Mouse (Mus musculus) kidney, adult 9 months (tissue): ENCODE results near the gene Tldc1.

Experiments used
- DNase-seq: peaks from one replicate; pipeline ENCODE4 v3.0.0; 2022

Gene Tldc1

DNA sequence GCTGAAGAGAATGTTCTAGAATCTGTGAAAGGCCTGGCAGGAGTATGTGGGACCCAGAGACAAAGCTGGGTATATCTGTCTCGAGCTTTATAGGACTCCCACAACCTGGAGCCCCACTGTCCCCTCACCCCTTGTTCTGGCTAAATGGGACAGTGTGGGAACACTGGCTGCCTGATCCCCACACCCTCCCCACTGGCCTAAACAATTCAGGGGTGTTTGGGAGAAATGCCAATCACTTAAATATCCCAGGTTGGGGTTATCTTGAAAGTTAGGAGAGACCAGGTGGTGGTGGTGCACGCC is 20.7 kb upstream of the Tldc1 start:
- no peak for DNase-seq

DNA sequence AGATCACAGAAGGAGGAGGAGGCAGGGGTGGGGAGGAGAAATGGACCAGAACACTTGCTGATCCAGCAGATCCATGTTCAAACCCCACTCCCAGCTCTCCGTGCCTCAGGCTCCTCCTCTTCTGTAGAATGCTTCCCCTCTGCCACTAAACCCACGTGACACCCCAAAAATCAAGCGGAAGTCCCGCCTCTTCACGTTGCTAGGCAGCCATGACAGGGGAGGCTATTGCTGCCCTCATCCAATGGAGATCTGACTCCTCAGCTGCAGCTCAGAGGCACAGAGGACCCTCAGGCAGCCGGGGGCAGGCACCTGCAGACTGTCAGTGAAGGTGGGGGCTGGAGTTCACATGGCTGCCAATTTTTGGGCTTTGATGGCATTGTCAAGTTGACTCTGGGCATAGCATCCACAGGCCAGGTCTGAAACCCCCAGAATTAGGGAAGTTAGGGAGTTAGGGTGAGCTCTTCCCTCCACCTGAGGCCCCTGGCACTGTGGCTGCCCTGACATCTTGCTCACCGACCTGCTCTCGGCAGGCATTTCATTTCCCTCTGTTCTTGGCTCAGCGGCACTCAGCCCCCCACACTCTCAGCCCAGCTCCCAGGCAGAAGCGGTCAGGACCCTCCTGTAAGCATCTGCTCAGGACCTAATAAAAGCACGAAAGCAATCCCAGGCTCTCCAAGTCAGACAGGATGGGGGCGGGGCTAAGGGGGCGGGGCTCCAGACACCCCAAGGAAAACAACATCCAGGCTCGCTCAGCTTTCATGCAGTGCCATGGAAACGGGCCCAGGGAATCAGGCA is 20.2 kb upstream of the Tldc1 start:
- DNase-seq, result peak; percentile 68

DNA sequence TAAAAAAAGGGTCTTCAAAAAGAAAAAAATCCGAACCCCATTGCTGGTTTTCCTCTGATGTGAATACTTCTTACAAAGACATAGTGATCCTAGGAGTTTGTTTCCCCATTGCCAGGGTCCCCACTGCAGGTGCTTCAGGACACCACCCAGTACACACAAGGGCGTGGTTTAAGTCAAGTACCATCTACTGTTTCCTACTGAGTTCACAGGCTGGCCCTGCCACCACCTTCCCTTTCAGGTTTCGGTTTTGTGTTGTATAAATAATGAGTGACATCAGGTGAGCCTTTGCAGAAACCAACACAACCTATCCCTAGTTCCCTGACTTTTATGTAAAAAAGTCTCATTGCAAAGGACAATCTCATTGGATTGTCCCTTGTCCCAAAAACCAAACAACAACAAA is 17.4 kb upstream of the Tldc1 start:
- DNase-seq, result no peak

DNA sequence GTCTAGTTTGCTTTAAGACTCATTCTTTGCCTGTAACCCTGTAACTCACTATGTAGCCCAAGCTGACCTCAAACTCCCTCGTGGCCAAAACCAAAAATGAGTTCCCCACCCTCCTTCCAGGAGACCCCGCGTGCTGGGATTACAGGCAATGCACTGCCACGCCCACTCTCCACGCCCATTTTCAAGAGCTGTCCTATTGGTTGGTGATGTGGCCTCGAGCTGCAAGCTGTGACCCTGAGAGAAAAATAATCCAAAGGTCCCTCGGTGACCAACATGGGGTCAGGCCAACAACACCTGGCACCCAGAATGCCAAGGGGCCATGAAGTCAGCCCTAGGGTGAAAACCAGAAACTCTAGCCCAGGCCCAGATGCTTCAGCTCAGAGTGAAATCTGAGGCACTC is 16.5 kb upstream of the Tldc1 start:
- no peak for DNase-seq

DNA sequence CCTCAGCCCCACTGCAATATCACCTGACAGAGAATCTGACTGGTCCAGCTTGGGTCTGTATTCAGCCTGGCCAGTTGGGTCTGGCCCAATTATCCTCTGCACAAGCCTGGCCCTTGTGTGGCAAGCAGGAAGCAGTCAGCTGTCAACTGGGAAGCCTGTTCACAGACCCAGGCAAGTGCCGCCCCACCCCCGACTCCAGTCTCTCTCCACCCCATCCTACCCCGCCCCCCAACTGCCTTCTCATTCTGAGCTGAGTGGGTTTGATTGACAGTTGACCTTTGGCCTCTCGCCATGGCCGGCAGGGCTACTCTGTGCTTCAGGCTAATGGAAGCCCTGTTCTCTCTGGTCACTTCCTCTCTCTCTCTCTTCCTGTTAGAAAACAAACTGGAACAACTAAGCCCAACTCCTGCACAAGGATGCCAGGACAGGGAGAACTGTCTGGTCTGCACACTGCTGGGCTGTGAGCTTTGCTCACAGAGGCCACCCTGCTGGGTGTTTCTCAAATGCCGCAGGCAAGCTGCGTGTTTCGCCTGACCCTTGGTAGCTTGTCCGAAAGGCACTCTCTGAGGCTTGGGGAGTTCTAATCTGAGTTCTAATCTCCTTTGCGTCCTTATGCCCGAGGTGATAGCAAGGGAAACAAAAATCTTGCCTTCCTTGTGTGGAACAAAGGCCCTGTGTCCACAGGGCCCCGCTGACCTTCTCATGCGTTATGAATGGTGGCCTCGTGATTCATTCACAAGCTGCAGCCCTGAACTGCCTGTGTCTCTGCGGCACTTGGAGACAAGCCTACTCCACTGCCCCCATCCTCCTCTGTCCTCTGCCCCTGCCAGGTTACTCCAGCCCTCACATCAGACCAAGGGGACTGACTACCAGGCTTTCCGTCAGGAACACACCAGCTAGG is 13.8 kb upstream of the Tldc1 start:
- DNase-seq, result peak; percentile 63

DNA sequence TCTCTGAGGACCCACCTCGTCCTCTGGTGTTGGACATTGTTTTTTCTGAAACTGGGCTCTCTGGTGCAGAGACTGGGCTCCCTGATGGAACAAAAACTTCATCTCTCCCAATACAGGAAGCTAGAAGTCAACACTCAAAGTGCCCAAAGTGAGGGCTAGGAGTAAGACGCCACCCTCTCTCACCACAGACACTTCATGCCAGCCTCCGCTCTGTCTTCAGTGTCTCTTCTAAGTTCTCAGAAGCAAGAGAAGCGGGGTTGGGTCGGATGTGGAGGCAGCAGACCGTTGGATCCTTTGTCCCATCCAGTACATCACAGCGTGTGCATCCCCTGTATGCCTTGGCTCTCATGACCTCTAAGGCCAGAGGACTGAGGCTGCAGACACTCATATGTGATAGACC is 11.4 kb upstream of the Tldc1 start:
- no peak for DNase-seq

DNA sequence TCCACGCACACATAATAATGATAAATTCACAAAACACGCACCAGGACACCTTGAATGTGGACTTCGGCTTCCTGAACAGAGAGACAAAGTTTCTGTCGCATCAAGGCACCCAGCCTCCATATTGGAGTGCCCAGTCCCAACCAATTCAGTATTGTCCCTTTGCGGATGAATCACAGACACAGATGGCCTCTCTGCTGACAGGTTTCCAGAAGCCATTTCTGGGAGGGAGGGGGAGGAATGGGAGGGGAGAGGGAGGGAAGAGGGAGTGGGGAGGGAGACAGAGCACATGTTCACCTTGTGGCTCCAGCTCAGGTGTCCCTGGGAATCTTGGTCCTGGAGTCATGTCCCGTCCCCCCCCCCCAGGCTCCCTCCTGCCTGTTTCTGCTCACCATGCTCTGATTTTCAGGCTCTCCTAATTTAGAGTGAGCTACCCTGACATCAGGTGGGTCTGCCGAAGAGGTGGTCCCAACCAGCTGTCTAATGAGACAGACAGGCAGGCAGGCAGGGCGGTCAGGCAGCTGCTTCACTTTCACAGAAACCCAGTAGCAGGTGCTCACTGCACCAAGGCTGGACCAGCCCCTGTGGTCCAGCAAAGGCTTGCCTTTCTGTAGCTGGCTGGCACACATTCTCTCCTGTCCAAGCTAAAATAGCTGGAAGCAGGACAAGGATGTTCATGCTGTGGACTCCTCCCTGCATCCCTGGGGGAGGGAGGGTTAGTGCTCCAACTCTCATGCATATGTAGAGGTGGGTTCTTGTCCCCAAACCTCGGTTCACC is 10.6 kb upstream of the Tldc1 start:
- DNase-seq, result no peak

DNA sequence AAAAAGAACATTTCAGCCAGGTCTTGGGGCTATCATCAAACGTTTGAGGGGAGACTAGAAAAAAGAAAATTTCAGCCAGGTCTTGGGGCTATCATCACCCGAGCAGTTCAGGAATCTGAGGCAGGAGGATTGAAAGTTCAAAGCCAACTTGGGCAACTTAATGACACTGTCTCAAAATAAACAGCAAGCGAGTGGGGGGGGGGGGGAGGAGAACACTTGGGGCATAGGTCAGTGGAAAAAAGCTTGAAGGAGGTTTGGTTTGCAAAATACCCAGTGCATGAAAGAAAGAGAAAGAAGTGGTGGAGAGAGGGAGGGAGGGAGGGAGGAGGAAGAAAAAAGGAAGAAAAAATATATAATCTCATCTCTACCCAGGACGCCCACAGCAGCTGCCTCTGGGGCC is 9.1 kb upstream of the Tldc1 start:
- no peak for DNase-seq

DNA sequence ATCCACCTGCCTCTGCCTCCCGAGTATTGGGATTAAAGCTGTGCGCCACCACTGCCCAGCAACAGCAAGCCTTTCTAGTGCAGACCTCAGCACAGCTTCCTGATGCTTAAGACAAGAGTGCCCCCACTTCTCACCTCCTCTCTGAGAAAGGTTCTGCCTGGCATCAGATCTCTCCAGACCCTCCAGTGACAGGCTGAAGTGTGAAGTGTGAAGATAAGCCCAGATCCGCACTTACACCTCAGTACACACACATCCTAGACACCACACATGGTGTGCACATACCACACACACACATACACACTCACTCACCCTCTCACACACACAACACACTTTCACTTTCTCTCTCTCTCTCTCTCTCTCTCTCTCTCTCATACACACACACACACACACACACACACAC is 8.7 kb upstream of the Tldc1 start:
- DNase-seq, result no peak

DNA sequence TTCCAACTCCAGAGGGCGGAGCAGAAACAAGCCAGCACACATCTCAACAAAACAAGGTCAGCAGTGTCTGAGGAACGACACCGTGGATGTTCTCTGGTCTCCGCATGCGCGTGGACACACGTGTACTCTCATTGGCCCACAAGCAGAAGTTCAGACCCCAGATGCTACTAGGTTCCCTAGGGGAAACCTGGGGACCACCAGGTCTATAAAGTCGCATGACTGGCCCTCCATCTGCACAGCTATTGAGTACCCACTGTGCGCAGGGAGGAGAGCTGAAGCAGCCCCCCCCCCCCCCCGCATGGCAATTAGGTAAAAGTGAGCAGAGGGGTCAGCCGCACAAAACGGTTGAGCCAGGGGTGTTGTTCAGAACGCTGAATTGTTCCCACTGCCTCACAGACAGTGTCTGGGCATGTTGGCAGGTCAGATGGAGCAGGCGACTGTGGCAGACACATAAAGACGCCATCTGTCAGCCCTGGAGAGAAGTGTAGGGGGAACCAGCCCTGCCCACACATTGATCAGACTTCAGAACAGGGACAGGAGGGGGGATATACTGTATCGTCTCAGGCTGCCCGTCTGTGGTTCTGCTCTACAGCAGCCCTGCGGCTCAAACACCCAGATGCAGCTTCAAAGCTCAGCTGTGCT is 7.7 kb upstream of the Tldc1 start:
- no peak for DNase-seq

DNA sequence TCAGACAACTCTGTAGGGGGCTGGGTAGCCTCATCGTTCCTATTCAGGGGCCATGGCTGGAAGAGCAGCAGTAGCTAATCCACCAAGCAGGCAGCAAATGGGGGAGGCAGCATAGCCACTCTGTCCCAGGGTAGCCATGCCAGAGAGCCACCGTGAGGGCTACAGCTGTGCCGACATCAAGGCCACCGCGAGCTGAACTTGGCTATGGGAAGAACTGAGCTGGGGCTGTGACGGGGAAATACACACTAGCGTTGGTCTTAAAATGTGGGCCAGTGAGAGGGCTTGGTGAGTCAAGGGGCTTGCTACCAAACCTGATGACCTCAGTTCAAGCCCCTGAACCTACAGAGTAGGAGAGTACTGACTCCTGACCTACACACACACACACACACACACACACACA is 6.5 kb upstream of the Tldc1 start:
- no peak for DNase-seq

DNA sequence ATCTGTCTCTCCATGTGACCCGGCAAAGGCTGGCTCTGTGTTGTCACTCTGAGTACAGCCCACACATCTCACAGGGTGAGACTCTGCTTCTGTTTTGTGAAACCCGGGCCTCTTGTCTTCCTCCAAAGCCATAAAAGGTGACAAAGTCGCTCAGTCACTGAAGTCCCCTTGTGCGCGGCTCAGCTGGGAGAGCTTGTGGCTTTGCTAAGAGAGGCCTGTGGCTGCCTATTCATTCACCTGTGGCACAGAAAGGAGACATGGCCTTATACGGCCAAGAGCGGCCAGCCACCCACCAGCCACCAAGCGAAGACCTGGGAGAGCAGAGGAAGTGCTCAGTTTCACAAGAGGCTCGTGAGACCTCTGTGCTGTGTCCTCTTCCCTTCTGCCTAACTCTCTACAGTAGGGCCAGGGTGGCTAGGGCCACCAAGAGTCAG is 5.9 kb upstream of the Tldc1 start:
- DNase-seq, result no peak

DNA sequence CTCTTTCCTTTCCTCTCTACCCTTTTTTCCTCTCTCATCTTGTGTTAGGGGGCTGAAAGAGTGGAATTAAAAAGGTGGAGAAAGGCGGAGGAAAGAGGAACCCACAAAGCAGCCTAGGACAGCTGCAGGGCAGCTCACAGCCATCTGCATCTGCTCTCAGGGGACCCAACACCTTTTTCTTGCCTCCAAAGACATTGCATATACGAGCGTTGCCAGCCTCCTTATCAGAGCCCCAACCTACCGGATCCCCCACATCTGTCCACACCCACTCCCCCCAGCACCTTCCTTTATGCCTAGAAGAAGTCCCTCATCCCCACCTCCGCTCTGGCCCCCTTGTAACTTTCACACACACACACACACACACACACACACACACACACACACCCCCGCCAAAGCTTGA is 5.4 kb upstream of the Tldc1 start:
- no peak for DNase-seq

DNA sequence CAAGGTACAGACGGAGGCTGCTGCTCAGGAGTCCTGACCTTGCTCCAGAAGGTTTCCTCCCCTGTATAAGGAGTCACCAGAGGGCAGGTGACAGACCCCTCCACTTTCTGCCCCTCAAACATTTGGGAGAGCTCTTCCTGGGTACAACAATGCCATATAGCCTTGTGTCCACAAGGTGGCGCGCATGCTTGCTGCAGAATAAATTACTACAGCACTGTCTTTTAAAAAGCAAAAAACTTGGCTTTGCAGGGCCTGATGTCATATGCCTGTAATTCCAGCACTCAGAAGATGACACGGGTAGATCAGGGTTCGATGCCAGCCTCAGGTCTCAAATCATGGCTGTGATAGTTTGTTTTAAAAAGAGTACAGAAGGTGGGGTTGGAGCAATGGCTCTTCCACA is 4.5 kb upstream of the Tldc1 start:
- DNase-seq, result peak; percentile 79

DNA sequence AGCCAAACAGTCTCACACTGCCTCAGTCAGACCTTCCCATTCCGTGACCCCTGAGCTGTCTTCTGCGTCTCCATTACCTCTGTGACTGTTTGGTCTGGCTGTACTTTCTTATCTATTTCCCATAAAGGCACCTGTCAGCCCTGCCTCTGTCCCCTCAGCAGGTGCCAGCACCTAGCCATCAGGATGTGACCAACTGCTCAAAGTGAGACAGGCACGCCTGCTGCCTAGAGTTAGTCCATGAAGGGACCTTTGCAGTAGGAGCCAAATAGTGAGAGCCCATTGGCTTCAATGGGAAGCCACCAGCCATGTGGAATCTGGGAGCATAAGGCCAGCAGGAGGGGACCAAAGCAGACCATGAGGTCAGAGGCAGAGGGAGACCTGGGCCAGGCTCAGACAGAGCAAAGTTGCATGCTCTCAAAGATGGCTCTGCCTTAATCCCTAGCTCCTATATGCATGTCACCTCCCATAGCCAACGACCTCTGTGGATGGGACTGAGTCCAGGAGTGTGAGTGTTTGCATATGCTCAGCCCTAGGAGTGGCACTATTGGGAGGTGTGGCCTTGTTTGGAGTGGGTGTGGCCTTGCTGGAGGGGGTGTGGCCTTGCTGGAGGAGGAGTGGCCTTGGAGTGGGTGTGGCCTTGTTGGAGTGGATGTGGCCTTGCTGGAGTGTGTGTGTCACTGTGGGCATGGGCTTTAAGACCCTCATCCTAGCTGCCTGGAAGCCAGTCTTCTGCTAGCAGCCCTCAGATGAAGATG is 3.0 kb upstream of the Tldc1 start:
- DNase-seq, result peak; percentile 51

DNA sequence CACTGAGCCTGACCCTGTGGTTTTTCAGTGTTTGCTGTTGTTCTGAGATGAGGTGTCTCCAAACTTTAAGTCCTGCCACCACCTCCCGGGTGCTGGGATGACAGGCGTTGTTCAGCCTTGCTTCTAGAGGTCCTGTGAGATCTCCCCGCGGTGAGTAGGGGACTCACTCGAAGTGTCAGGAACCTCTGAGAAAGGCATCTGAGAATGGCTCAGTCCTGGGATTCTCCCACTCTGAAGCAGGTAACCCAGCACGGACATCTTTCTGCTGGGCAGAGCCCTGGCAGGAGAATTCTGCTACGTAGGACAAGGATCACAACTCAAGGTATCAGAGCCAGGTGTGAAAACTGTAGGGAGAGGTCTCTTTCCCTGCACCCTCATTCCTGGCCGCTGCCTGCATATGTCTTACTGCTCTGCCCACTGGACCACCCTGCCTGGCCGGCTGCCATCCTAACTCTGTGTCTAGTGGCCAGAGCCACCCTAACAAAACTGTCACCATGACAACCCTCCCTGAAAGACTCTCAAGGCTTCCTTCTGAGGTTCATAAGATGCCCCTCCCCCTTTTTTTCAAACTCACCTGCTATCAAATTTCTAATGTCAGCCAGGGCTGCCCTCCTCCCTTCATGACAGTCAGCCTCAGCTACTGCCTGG is 2.3 kb upstream of the Tldc1 start:
- no peak for DNase-seq

DNA sequence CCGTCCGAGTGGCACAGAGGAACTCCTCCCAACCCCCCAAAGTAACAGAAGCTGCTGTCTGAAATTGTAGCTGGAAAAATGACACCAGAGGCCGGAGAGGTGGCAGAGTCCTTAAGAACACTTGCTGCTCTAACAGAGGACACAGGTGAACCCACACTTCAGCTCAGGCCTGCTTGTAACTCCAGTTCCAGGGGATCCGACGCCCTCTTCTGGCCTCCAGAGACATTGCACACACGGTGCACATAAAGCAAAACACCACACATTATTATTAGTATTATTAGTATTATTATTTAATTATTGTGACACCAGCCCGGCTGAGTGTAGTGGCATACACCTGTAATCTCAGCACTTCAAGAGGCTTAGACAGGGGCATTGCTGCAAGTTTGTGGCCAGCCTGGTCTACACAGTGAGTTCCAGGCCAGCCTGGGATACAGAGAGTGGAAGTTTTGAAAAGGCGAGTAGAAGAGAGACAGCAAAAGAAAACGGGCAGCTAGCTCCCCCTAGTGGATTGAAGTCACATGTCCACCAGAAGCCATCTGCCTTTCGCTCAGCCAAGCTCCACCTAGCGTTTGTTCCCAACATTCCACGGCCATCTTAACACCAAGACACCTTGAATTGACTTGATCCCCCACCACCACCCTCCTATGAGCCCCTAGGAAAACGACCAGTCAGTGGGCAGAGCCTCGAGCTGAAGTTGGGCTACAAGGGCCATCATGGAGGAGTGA is 959 bp upstream of the Tldc1 start:
- peak; percentile 92 for DNase-seq

DNA sequence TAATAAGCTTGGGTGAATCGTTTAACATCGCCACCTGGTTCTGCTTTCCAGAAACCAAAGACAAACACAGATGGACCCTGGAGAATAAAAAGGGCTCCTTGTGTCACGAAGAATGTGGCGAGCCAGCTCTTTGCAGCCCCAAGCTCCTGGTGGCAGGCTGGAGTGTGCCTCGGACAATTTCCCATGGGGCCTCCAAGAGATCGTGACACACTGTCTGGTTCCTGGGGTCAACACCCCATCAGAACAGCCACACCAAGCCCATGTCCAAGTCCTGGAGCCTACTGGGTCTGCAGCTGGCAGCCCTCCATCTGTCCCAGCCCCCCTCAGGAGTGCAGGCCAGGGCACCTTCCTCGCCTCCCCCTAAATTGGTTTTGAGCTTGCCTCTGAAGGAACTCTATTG is 451 bp downstream of the Tldc1 start:
- no peak for DNase-seq

DNA sequence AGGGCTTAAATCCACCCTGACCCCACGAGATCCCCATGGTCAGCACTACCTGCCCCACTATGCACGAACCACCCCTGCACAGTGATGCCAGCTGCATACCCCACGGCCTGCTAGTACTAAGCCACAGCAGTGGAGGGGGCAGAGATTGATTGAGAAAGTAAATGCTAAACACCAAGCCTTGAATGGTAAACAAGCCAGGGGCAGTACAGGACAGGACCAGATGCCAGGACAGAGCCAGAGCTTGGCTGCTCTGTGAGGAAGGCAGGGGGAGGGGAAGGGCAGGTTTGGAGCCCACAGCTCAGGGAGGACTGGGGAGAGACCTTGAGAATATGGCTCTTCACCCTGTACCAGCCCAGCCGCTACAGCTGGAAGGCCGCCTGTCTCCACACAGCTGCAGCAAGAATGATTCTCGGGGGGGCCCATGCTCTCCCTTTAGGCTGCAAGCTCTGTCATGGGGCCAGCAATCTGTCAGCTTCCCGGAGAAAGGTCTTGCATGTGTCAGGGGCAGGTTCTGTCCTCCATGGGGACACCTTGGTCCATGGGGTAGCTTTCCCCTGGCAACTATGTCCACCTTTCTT is 1.5 kb downstream of the Tldc1 start:
- no peak for DNase-seq

DNA sequence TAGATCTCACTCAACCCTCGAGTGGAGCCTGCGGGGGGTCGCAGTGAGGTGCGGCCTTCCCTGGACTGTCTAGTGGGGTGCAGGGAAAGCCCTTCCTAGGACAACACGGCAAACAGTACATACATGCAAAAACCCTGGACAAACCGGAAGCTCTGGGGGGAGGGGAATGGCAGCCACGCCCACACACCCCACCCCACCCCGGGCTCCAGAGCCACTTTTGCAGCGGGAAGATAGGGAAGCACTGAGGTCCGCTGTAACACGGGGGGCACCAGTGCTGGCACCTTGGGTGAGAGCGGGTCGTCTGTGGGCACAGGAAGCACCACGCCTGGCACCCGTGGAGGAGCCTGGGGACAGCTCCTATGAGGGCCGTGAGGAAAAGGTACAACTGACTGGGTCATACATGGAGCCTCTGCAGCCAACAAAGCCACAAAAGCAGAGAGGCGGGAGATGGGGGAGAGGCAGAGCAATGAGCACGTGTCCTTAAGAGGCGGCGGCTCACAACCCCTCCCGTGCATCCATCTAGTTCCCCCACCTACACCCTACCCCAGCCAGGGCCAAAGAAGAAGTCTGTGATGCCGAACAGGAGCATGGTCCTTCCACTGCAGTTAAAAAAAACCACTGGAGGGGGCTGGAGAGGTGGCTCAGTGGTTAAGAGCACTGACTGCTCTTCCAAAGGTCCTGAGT is 12.3 kb downstream of the Tldc1 start:
- no peak for DNase-seq
